Mouse (Mus musculus) retina, postnatal 7 days (tissue): Measurements from ENCODE around the gene Trim44.

Source experiments
- DNase-seq: peaks from one replicate; pipeline ENCODE4 v3.0.0-alpha.2; 2012; ENCODE audit warnings: low read depth, low spot score

Gene Trim44

DNA sequence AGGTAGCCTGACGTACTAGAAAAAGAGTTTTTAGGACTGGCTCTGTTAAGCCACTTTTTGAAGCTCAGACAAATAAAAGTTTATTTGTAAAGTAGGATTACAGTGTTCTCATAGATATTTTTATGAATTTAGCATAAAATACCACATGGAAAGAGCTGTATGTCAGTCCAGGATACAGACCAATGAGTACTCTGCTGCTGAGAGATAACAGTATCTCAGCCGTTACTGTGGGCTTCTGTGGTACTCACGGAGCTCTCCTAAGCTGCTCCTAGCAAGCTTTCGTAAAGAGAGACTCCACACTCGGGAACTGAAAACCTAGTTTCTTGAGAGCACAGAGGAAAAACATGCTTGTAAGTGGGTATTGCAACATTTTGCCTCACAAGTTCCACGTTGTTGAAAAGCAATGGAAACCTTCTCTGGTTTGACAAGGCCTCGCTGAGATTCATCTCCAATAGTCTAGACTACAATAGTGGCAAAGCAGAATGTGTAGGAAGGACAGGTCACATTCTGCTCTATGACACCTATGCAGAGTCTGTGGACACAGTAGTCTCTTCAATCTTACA, 41.6 kb downstream of the Trim44 start:
- no peak for DNase-seq

GRCm38 (mm10) chr2:102364565-102365200, 42.9 kb downstream of the Trim44 start:
- no peak for DNase-seq

DNA sequence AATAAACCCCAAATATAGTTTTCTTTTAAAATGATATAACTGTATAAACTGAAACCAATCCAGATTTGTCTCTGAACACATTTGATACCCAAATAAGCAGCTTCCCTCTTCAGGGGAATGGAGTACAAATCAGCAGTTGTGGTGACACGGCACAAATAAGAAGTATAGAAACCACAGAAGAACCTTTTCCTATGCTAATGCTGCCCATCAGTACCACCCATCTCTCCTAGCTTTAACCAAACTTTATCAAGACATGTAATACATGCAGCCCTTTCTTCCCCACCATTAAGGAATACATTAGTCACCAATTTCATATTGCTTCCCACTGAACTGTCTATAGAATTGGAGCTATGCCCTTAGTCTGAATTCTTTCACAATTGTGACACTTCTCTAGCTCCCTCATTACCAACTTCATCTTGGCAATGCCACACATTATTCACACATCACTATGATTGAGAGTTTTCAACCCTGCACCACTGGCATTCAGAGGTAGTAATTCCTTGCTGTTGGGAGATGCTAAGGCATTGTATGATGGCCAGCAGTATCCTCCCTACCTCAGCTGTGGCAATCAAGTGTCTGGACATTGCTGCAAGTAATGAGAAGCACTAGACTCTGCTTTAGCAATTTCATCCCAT, 44.6 kb downstream of the Trim44 start:
- DNase-seq, result no peak

- DNase-seq, result no peak
Measured at GRCm38 (mm10) chr2:102362266-102362665, 45.4 kb downstream of the Trim44 start.

- DNase-seq, result no peak
Measured at GRCm38 (mm10) chr2:102356879-102357695, 50.5 kb downstream of the Trim44 start.

GRCm38 (mm10) chr2:102354076-102354475, 53.6 kb downstream of the Trim44 start:
- no peak for DNase-seq

DNA sequence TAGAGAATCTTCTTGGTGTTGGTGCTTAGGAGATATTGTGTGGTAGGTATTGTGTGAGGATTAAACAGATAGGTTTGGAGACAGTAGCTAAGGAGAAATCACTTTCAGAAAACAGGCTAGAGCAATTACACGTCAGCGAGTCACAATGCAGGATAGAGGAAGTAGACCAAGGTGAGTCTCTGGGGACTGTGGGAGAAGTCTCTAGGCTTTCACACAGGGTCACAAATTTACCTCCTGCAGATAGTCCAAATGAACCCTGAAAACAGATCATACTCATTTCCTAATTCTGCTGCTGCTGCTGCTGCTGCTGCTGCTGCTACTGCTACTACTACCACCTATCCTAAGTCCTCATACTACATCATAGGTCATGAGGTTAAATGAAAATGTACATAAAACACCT, 66.2 kb downstream of the Trim44 start:
- no peak for DNase-seq

- DNase-seq, result no peak
Measured at GRCm38 (mm10) chr2:102336816-102337215, 70.8 kb downstream of the Trim44 start.

DNA sequence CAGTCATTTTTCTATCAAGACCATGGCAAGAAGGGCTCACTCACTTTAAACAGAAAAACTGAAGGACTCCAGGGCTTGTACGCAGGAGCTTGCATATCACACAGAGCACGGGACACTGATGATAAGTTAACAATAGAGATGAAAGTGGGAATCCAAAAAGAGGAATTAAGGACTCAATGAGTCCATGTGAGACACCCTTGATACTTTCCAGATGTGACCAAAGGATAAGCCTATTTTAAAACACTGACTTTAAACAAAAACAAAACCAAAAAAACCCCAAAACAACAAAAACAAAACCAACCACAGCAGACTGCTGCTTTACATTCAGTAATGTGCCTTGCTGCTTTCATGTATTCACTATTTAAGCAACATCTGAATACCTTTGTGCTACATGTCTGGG, 75.7 kb downstream of the Trim44 start:
- DNase-seq, result no peak

- no peak for DNase-seq
Measured at GRCm38 (mm10) chr2:102331092-102331491, 76.5 kb downstream of the Trim44 start.

- no peak for DNase-seq
Measured at GRCm38 (mm10) chr2:102325921-102326320, 81.7 kb downstream of the Trim44 start.

DNA sequence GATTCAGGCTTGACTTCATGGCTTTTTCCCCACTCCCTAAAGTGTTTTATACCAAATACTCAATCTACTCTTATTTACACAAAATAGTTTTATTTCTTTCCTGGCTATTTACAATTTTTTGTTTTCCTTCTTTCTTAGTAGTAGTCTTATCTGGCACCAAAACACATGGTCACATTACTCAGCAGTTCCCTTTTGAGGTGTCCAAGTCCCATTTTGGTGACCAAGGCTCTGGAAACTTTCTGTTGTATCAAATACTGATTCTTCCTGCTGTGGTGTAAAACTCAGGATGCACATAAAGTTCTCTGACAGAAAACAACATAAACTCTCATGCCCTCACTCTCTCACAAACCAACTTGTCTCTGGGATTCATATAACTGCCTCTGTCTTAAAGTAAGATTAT, 83.3 kb downstream of the Trim44 start:
- DNase-seq, result no peak

DNA sequence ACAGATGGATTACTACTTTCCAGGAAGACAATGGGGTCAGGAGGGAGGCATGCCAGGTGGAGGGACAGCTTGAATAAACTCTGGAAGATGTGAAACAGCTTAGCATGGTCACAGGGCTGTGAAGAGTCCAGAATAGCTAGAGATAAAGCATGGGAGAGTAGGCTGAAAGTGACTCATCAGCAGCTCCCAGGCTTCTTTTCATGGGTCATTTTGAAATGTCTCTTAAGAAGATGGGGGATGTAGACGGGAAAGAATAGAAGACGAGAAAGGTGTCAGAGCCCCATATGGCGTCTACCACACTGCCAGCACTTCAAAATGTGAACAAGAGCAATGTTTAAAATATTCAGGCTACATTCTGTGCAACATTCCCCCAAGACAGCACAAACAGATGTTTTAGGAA, 91.1 kb downstream of the Trim44 start:
- DNase-seq, result no peak

- no peak for DNase-seq
Measured at GRCm38 (mm10) chr2:102315153-102315552, 92.5 kb downstream of the Trim44 start.

DNA sequence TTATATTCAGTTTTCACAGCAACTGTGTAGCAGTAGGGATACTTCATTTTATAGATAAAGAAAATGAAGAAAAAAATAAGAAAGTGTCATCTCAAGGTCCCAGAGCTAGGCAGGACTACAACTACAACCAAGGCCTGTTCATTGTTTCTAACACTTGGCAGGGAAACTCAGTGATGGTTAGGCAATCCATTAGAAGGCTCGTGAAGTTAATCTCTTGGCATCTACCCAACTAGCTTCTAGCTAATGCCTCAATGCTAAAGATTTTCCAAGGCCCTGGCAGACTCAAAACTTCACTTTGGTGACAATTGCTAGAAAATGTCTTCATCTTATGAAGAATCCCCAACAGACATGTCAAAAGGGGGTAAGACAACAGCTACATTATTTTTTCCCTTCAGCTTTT, 93.0 kb downstream of the Trim44 start:
- no peak for DNase-seq

- DNase-seq, result no peak
Measured at GRCm38 (mm10) chr2:102314068-102314467, 93.6 kb downstream of the Trim44 start.

- no peak for DNase-seq
Measured at GRCm38 (mm10) chr2:102312903-102313302, 94.7 kb downstream of the Trim44 start.

DNA sequence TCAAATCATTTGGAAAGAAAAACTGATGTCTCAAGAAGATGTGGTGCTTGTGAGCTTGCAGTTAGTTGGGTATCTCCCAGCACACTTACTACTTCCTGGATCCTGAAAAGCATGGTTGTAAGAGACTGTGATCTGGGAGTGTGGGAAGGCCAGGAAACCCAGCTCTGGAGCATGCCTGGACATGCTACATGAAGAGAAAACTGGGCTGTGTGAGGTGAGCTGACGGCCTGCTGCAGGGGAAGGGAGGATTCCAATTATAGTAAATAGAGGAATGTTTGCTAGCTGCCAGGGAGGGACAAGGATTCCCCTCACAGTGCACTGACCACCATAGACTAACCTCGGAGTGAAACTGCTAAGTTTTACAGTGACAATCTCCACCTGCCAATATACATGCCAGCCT, 104.4 kb downstream of the Trim44 start:
- no peak for DNase-seq

GRCm38 (mm10) chr2:102302532-102302931, 105.1 kb downstream of the Trim44 start:
- DNase-seq, result no peak

GRCm38 (mm10) chr2:102294827-102295270, 112.8 kb downstream of the Trim44 start:
- no peak for DNase-seq

DNA sequence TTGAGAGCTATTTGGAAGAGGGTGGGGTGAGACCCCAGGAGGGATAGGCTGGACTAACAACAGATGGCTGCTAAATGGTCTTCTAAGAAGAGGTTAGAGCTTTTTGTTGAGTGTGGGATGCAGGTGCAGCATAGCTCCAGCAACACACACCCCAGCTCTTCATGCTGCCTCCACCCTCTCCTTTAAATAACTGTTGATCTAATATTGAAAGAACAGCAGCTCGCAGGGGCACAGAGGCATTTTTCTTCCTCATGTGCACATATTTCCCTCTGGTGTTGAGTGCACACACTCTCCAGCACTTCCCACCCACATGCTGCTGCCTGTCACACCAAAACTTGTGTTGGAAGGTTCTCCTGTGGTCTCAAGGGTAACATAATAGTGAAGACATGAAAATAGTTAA, 114.4 kb downstream of the Trim44 start:
- no peak for DNase-seq

DNA sequence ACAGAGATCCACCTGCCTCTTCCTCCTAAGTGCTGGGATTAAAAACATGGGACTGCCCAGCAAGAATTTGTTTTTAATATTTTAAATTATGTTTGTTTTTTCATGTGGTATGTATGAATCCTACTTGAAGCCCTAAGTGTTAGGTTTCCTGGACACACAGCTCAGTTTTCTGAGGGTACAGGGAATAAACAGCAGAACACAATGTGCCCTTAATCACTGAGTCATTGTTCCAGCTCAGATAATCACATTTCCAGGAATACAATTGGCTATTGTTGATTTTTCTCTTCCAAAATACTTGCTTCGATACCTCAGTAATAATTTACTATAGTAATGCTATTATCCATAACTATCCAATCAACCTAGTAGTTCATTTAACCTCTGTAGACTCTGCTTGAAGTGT, 115.6 kb downstream of the Trim44 start:
- DNase-seq, result no peak
